Mouse (Mus musculus) induced T-regulatory cell, adult 2 months (primary cell): ENCODE results near the gene Nudt3.

Experiments used
- DNase-seq: peaks from one replicate; pipeline ENCODE4 v3.0.0-alpha.2; 2012; ENCODE audit warnings: low read depth

Nudt3 gene

GRCm38 (mm10) chr17:27596376-27597190, 26.7 kb downstream of the Nudt3 start:
- no peak for DNase-seq

- DNase-seq: no peak
These were observed 27.5 kb downstream of the Nudt3 start for GRCm38 (mm10) chr17:27595659-27596375.

GRCm38 (mm10) chr17:27592565-27592910, 30.8 kb downstream of the Nudt3 start:
- DNase-seq: no peak

- DNase-seq: peak; percentile 86
These were observed 31.3 kb downstream of the Nudt3 start for GRCm38 (mm10) chr17:27591826-27592564.

- DNase-seq: peak; percentile 21
These were observed 35.1 kb downstream of the Nudt3 start for GRCm38 (mm10) chr17:27588231-27588630.

GRCm38 (mm10) chr17:27587252-27587651, 36.0 kb downstream of the Nudt3 start:
- DNase-seq: no peak

- DNase-seq: no peak
These were observed 36.6 kb downstream of the Nudt3 start for GRCm38 (mm10) chr17:27586661-27587060.

- DNase-seq: no peak
These were observed 40.0 kb downstream of the Nudt3 start for GRCm38 (mm10) chr17:27583185-27583894.

GRCm38 (mm10) chr17:27580392-27581068, 42.8 kb downstream of the Nudt3 start:
- DNase-seq: no peak

GRCm38 (mm10) chr17:27579816-27580215, 43.5 kb downstream of the Nudt3 start:
- DNase-seq: no peak

GRCm38 (mm10) chr17:27578487-27578886, 44.8 kb downstream of the Nudt3 start:
- no peak for DNase-seq

- peak; percentile 22 for DNase-seq
These were observed 45.8 kb downstream of the Nudt3 start for GRCm38 (mm10) chr17:27577468-27577867.

GRCm38 (mm10) chr17:27576056-27576455, 47.2 kb downstream of the Nudt3 start:
- no peak for DNase-seq

GRCm38 (mm10) chr17:27575116-27575776, 48.0 kb downstream of the Nudt3 start:
- DNase-seq: no peak

GRCm38 (mm10) chr17:27574470-27575115, 48.7 kb downstream of the Nudt3 start:
- DNase-seq: no peak

GRCm38 (mm10) chr17:27573772-27574320, 49.4 kb downstream of the Nudt3 start:
- DNase-seq: no peak

GRCm38 (mm10) chr17:27571315-27571714, 52.0 kb downstream of the Nudt3 start:
- no peak for DNase-seq

- DNase-seq: no peak
These were observed 55.1 kb downstream of the Nudt3 start for GRCm38 (mm10) chr17:27568228-27568627.

GRCm38 (mm10) chr17:27565942-27566267, 57.4 kb downstream of the Nudt3 start:
- DNase-seq: no peak
